Mouse (Mus musculus) ES-E14 (cell line): ENCODE measurements around the gene Cry2. TPM values are rescaled to one million over a fixed set of nuclear protein-coding genes. Genes with fewer than 3 reads are reported as not detected.

ENCODE experiments used
- DNase-seq: peaks from one replicate; pipeline ENCODE4 v3.0.0-alpha.2; 2013; ENCODE audit warnings: low read depth, low spot score
- H3K27ac ChIP-seq: 2 replicates; pipeline ENCODE4 v1.5.1; 2012; ENCODE audit warnings: low read depth, mild to moderate bottlenecking, low read length, moderate library complexity, mixed read lengths; ENCODE audit not compliant: poor library complexity, insufficient read depth, severe bottlenecking
- H3K36me3 ChIP-seq: 2 replicates; pipeline ENCODE4 v1.6.1; 2012; ENCODE audit warnings: mild to moderate bottlenecking, low read length, moderate library complexity, mixed read lengths; ENCODE audit not compliant: control insufficient read depth, poor library complexity, insufficient read depth, severe bottlenecking
- H3K4me1 ChIP-seq, 2 experiments: fragments of 150-350 bp in 1 of 2; sonication (generic) in 1 of 2; 2 replicates each; pipeline ENCODE4 v1.6.1; 2012; ENCODE audit warnings: low read length in 2 of 2, mild to moderate bottlenecking in 1 of 2, mixed read lengths in 1 of 2; ENCODE audit not compliant: control insufficient read depth in 2 of 2, insufficient read depth in 2 of 2, poor library complexity in 1 of 2
- H3K4me3 ChIP-seq, 2 experiments: fragments of 150-350 bp in 1 of 2; sonication (generic) in 1 of 2; 2 replicates each; pipeline ENCODE4 v1.5.1; 2012; ENCODE audit warnings: low read length in 2 of 2, low read depth in 1 of 2, mild to moderate bottlenecking in 1 of 2, mixed read lengths in 1 of 2; ENCODE audit not compliant: insufficient read depth in 1 of 2, poor library complexity in 1 of 2, severe bottlenecking in 1 of 2
- H3K9ac ChIP-seq: 2 replicates; pipeline ENCODE4 v1.6.1; 2012; ENCODE audit warnings: low read depth, mild to moderate bottlenecking, low read length, mixed read lengths; ENCODE audit not compliant: poor library complexity, insufficient read depth, severe bottlenecking
- H3K9me3 ChIP-seq: fragments of 150-350 bp; sonication (generic); 2 replicates; pipeline ENCODE4 v1.6.1; 2012; ENCODE audit warnings: low read depth, mild to moderate bottlenecking, low read length; ENCODE audit not compliant: control insufficient read depth, insufficient read depth
- CHD2 ChIP-seq: IDR thresholded peaks from 2 replicates; pipeline ENCODE4 v1.6.1; 2014; ENCODE audit warnings: mild to moderate bottlenecking, low read depth, low read length, inconsistent platforms
- HCFC1 ChIP-seq: IDR thresholded peaks from 2 replicates; pipeline ENCODE4 v1.6.1; 2012; ENCODE audit warnings: low read length, inconsistent platforms, borderline replicate concordance; ENCODE audit not compliant: insufficient read depth
- MAFK ChIP-seq: IDR thresholded peaks from 2 replicates; pipeline ENCODE4 v1.6.1; 2014; ENCODE audit warnings: mild to moderate bottlenecking, low read depth, low read length, inconsistent platforms; ENCODE audit not compliant: insufficient read depth
- ZC3H11A ChIP-seq: IDR thresholded peaks from 2 replicates; pipeline ENCODE4 v1.6.1; 2012; ENCODE audit warnings: low read depth, mild to moderate bottlenecking, inconsistent platforms, low read length, borderline replicate concordance
- ZNF384 ChIP-seq: IDR thresholded peaks from 2 replicates; pipeline ENCODE4 v1.6.1; 2012; ENCODE audit warnings: low read depth, low read length, inconsistent platforms
- in situ Hi-C, 2 experiments: fragments of 600-800 bp; cut with MboI; formaldehyde crosslinking; loops; one replicate each; pipeline ENCODE4 v1.15.1; 2025; ENCODE audit warnings: low sequenced_read_pairs in 2 of 2, inconsistent platforms in 1 of 2; ENCODE audit not compliant: unreplicated experiment in 2 of 2
- total RNA-seq: library from RNA; depleted of rRNA; stranded (reverse); fragments of 300-350 nt; gene quantifications from 2 replicates; pipeline ENCODE4 v1.2.3, GENCODE M21; 2012

The Cry2 gene
- total RNA-seq, 1 experiment: 11.7 TPM

DNA sequence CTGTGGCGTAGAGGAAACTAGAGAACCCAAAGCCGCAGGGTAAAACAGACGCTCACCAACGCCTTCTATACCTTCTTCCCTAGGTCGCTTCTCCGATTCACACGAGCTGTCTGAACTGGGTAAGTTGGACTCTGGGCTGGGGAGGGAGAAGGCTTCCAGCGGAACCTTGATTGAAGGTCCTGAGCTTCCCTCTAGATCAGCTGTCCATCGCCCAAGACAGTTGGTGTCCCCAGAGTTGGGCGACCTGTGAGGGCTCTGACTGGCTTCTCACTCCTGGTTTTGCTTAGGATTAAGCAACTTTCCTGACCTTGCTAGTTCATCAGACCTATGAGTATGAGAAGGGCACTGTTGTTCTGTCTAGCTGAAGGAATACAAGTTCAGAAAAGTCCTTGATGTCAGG, 58.1 kb downstream of the Cry2 start:
- H3K4me1 ChIP-seq: peaks cover 2 to 24% of the 10 kb centered on the region in 2 experiments; a peak in 3 of 4 replicates
- peak overlapping the region; percentile 82 to 88 for H3K4me3 ChIP-seq
- peaks cover 8% of the 10 kb centered on the region; the same call in 1 of the 2 replicates for H3K36me3 ChIP-seq
- in situ Hi-C loops: no loop called here
- peak overlapping the region; percentile 79 for H3K9ac ChIP-seq
- DNase-seq: no peak
- H3K9me3 ChIP-seq: no peaks in the 10 kb centered on the region
- H3K27ac ChIP-seq: no peak overlapping the region
- TF ChIP-seq HCFC1: no peak
- no peak for TF ChIP-seq ZC3H11A
- TF ChIP-seq MAFK: no peak
- no peak for TF ChIP-seq ZNF384
- TF ChIP-seq CHD2: no peak

DNA sequence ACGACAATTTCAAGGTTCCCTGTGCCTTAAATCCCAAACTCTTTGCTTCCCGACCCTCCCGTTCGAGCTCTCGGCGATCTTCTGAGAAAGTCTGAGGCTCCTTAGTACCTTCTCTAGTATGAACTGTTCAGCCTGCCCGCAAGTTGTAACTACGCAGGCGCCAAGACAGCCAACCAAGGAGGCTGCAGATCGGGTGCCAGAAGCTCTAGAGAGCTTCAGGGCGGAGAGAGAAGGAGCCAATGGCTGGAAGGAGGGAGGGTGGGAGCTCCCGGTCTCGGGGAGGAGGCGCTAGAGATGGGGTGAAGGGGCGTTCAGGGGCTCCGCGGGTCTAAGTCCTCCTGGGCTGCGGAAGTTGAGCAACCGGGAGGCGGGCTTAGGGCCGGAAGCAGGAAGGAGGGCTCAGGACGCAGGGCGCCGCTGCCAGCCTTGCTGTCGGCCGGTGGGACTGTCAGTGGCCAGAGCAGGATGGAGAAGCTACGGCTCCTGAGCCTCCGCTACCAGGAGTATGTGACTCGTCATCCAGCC, 58.7 kb downstream of the Cry2 start:
- TF ChIP-seq HCFC1 (peak; percentile 87), ZC3H11A (no peak)
- Histone ChIP-seq H3K9me3 (no peaks in the 10 kb centered on the region), H3K4me3 (peak overlapping the region; percentile 82 to 88), H3K9ac (peak overlapping the region; percentile 79), H3K27ac (no peak overlapping the region), H3K36me3 (peaks cover 8% of the 10 kb centered on the region; the same call in 1 of the 2 replicates), H3K4me1 (peaks cover 2 to 26% of the 10 kb centered on the region in 2 experiments; a peak in 3 of 4 replicates)
- in situ Hi-C loops: no loop called here
- DNase-seq: peak; percentile 92

DNA sequence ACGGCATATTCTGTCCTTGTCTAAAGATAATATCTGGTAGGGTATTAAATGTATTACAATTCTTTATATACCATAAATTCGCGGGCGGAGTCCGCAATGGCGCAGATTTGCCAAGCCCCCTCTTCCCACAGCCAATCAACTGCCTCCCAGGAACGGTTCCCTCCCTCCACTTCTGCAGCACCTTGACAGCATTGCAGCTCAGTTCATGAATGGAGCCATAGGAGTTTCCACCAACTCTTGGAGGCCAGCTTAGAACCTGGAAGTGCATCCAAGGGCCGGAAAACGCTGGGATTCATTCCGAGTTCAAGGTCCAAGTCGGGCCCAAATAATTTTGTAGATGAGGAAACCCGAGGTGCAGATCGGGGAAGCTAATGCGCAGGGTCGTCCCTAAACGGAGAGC, 59.3 kb downstream of the Cry2 start, which contains the start of the genes Pex16 and Large2:
Gene Pex16, plus strand, starts transcription at position 163 of the 400 bp plus-strand sequence.
Gene Large2, minus strand, starts transcription at position 356 of the 400 bp plus-strand sequence.
- Histone ChIP-seq H3K36me3 (peaks cover 8% of the 10 kb centered on the region; the same call in 1 of the 2 replicates), H3K4me3 (peak within 1 kb of the TSS; percentile 82 to 88), H3K9ac (peak within 1 kb of the TSS; percentile 79), H3K4me1 (peaks cover 2 to 29% of the 10 kb centered on the region in 2 experiments; a peak in 3 of 4 replicates), H3K9me3 (no peaks in the 10 kb centered on the region), H3K27ac (no peak within 1 kb of the TSS)
- DNase-seq: no peak
- TF ChIP-seq ZNF384 (no peak), CHD2 (no peak), HCFC1 (no peak), ZC3H11A (no peak), MAFK (no peak)
- in situ Hi-C loops: no loop called here

DNA sequence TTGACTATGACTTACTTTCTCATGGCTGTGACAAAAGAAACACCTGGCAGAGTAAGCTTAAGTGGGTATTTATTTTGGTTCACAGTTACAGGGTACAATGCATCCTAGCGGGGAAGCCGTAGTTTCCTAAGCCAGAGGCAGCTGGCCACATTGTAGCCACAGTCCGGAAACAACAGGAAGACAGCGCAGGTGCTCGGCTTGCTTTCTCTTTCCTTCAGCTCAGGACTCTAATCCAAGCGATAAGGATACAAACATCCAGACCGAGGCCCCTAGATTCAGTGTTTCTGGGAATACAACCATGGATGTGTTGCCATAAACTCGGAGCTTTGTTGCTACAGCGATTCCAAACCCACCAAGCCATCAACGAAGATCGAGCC, 60.4 kb downstream of the Cry2 start:
- Histone ChIP-seq H3K9ac (no peak overlapping the region), H3K9me3 (no peaks in the 10 kb centered on the region), H3K4me3 (no peak overlapping the region), H3K4me1 (peaks cover 2 to 29% of the 10 kb centered on the region in 2 experiments; a peak in 3 of 4 replicates), H3K36me3 (peaks cover 2% of the 10 kb centered on the region; the same call in 1 of the 2 replicates), H3K27ac (no peak overlapping the region)
- no peak for DNase-seq
- no peak for TF ChIP-seq ZNF384
- TF ChIP-seq HCFC1: no peak
- no peak for TF ChIP-seq CHD2
- TF ChIP-seq MAFK: no peak
- TF ChIP-seq ZC3H11A: no peak
- in situ Hi-C loops: no loop called here
